Mouse (Mus musculus): ENCODE data around the gene Rad51b.

The Rad51b gene

GRCm38 (mm10) chr12:79825922-79826321 lies 528.8 kb downstream of the Rad51b start:
- DNase-seq (ENCODE audit: low spot score in 2 of 2) = no peak

GRCm38 (mm10) chr12:79827233-79827692 lies 530.2 kb downstream of the Rad51b start:
- DNase-seq (ENCODE audit: low spot score in 2 of 2) = no peak

- no peak for DNase-seq (ENCODE audit: low spot score in 2 of 2)
These were observed 530.7 kb downstream of the Rad51b start for GRCm38 (mm10) chr12:79827735-79828134.

- no peak for DNase-seq (ENCODE audit: low spot score in 2 of 2)
These were observed 533.6 kb downstream of the Rad51b start for GRCm38 (mm10) chr12:79830686-79831085.

GRCm38 (mm10) chr12:79832611-79833010 lies 535.5 kb downstream of the Rad51b start:
- DNase-seq (ENCODE audit: low spot score in 2 of 2) = no peak

GRCm38 (mm10) chr12:79835521-79835920 lies 538.4 kb downstream of the Rad51b start:
- no peak for DNase-seq (ENCODE audit: low spot score in 2 of 2)

- peak in 1 of 2 experiments; percentile 32 for DNase-seq (ENCODE audit: low spot score in 2 of 2)
These were observed 541.3 kb downstream of the Rad51b start for GRCm38 (mm10) chr12:79838181-79838961.

GRCm38 (mm10) chr12:79839096-79839941 lies 542.2 kb downstream of the Rad51b start:
- no peak for DNase-seq (ENCODE audit: low spot score in 2 of 2)

- no peak for DNase-seq (ENCODE audit: low spot score in 2 of 2)
These were observed 543.4 kb downstream of the Rad51b start for GRCm38 (mm10) chr12:79840465-79840864.

GRCm38 (mm10) chr12:79841248-79841647 lies 544.2 kb downstream of the Rad51b start:
- no peak for DNase-seq (ENCODE audit: low spot score in 2 of 2)

GRCm38 (mm10) chr12:79842319-79842718 lies 545.2 kb downstream of the Rad51b start:
- no peak for DNase-seq (ENCODE audit: low spot score in 2 of 2)

- DNase-seq (ENCODE audit: low spot score in 2 of 2) = no peak
These were observed 545.9 kb downstream of the Rad51b start for GRCm38 (mm10) chr12:79843002-79843401.

- DNase-seq (ENCODE audit: low spot score in 2 of 2) = no peak
These were observed 546.4 kb downstream of the Rad51b start for GRCm38 (mm10) chr12:79843496-79843895.

GRCm38 (mm10) chr12:79846247-79847151 lies 549.4 kb downstream of the Rad51b start:
- no peak for DNase-seq (ENCODE audit: low spot score in 2 of 2)

GRCm38 (mm10) chr12:79848539-79848938 lies 551.5 kb downstream of the Rad51b start:
- no peak for DNase-seq (ENCODE audit: low spot score in 2 of 2)

- no peak for DNase-seq (ENCODE audit: low spot score in 2 of 2)
These were observed 552.9 kb downstream of the Rad51b start for GRCm38 (mm10) chr12:79850021-79850420.

- DNase-seq (ENCODE audit: low spot score in 2 of 2) = no peak
These were observed 554.8 kb downstream of the Rad51b start for GRCm38 (mm10) chr12:79851898-79852297.

- no peak for DNase-seq (ENCODE audit: low spot score in 2 of 2)
These were observed 555.5 kb downstream of the Rad51b start for GRCm38 (mm10) chr12:79852606-79853005.

- no peak for DNase-seq (ENCODE audit: low spot score in 2 of 2)
These were observed 556.9 kb downstream of the Rad51b start for GRCm38 (mm10) chr12:79853901-79854490.

GRCm38 (mm10) chr12:79854507-79854906 lies 557.4 kb downstream of the Rad51b start:
- DNase-seq (ENCODE audit: low spot score in 2 of 2) = no peak

Measured in frontal cortex, postnatal 10 days (tissue).